ENCODE assay signal across 8 mouse cellular contexts in the genomic region with DNA sequence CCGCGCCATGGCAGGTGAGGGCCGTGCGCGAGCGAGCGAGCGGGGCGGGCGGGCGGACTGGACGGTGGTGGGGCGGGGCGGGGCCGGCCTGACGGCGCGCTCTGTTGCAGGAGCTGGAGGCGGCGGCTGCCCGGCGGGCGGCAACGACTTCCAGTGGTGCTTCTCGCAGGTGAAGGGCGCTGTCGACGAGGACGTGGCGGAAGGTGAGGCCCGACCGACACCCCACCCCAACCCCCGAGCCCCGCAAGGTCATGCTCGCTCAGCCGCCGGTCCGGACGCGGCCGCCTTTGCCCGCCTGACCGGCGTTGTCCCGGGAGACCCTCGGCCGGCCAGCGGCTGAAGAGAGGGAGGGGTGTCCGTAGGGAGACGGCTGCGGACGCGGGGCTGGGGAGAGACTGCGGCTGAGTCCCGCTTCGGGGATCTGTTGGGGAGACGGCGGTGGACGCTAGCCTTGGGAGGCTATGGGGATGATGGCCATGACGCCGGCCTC. TPM values are rescaled to one million over a fixed set of nuclear protein-coding genes. Genes with fewer than 3 reads are reported as not detected.
DNase-seq lines count a peak whose midpoint lies in the region; ATAC-seq and TF ChIP-seq lines count a peak whose summit lies in the region.

No protein-coding gene starts in this region.

- no peaks in the 10 kb centered on the region for H3K27me3 ChIP-seq in heart, adult 2 months (ENCODE audit: control insufficient read depth, insufficient read depth, low read length)
- H3K27me3 ChIP-seq in hindbrain, embryonic 11.5 days (ENCODE audit: control insufficient read depth, insufficient read depth, low read length), result no peaks in the 10 kb centered on the region
- H3K27me3 ChIP-seq in lung, postnatal 0 days (replicated peaks; ENCODE audit: insufficient read depth, low read length), result no peaks in the 10 kb centered on the region

- peak overlapping the region; percentile 99 for H3K27ac ChIP-seq in heart, adult 2 months
- H3K27ac ChIP-seq in hindbrain, embryonic 11.5 days (ENCODE audit: low read depth, low read length), result peak overlapping the region; percentile 94
- H3K27ac ChIP-seq in lung, postnatal 0 days (ENCODE audit: low read length), result peak overlapping the region; percentile 98

- H3K9me3 ChIP-seq in hindbrain, embryonic 11.5 days (ENCODE audit: control insufficient read depth, low read length), result no peaks in the 10 kb centered on the region
- no peaks in the 10 kb centered on the region for H3K9me3 ChIP-seq in lung, postnatal 0 days (ENCODE audit: low read length)

- H3K4me1 ChIP-seq in heart, adult 2 months (ENCODE audit: control insufficient read depth, insufficient read depth, low read length), result peaks cover 14% of the 10 kb centered on the region
- peaks cover 11% of the 10 kb centered on the region for H3K4me1 ChIP-seq in hindbrain, embryonic 11.5 days (replicated peaks; ENCODE audit: control insufficient read depth, insufficient read depth, low read length)
- H3K4me1 ChIP-seq in lung, postnatal 0 days (ENCODE audit: insufficient read depth, low read depth, low read length), result peaks cover 19% of the 10 kb centered on the region

- peak; percentile 79 for ATAC-seq in hindbrain, embryonic 11.5 days (ENCODE audit: low FRiP score)
- peak; percentile 83 for ATAC-seq in lung, postnatal 0 days

- DNase-seq in heart, adult 2 months, result peak in 1 of 2 experiments; percentile 79
- no peak for DNase-seq in heart, postnatal 36 days
- DNase-seq in thymus, postnatal 10 days (ENCODE audit: low spot score in 2 of 2), result peak; percentile 47
- DNase-seq in thymus, postnatal 0 days (ENCODE audit: low spot score), result no peak
- DNase-seq in hindbrain, embryonic 11.5 days (ENCODE audit: low spot score), result peak; percentile 58
- DNase-seq in lung, postnatal 0 days (ENCODE audit: low spot score), result peak; percentile 76
- DNase-seq in Muller cell, postnatal 12 days (ENCODE audit: inconsistent ontology term), result no peak
- DNase-seq in layer of hippocampus, adult 9-11 months, result no peak

- under 1% methylated on average over 37 of the region's 61 CpGs for WGBS in heart, adult 2 months
- under 1% methylated on average over 26 of the region's 61 CpGs for WGBS in hindbrain, embryonic 11.5 days
- 4% methylated on average over 44 of the region's 61 CpGs for WGBS in lung, postnatal 0 days

- no peak for TF ChIP-seq EP300 in heart, adult 2 months (IDR thresholded peaks at IDR 0.05; ENCODE audit: insufficient read depth, low read depth, low read length)
- TF ChIP-seq EP300 in lung, postnatal 0 days (IDR thresholded peaks at IDR 0.05), result no peak

- TF ChIP-seq CTCF in heart, adult 2 months (IDR thresholded peaks at IDR 0.05), result no peak
- no peak for TF ChIP-seq CTCF in lung, postnatal 0 days (IDR thresholded peaks at IDR 0.05)

- peak overlapping the region; percentile 85 for H3K4me2 ChIP-seq in hindbrain, embryonic 11.5 days (replicated peaks; ENCODE audit: low read depth, low read length)
- H3K4me2 ChIP-seq in lung, postnatal 0 days (replicated peaks; ENCODE audit: low read depth, low read length), result peak overlapping the region; percentile 91

- H3K4me3 ChIP-seq in heart, adult 2 months, result peak overlapping the region; percentile 75
- peak overlapping the region; percentile 98 for H3K4me3 ChIP-seq in hindbrain, embryonic 11.5 days (ENCODE audit: low read depth, low read length)
- H3K4me3 ChIP-seq in lung, postnatal 0 days (ENCODE audit: low read depth, low read length), result peak overlapping the region; percentile 99

- no peak for TF ChIP-seq POLR2A in heart, adult 2 months (IDR thresholded peaks at IDR 0.05; ENCODE audit: insufficient read depth, low read depth, low read length)

- H3K36me3 ChIP-seq in heart, adult 2 months (ENCODE audit: control insufficient read depth, insufficient read depth, low read length), result peaks cover 10% of the 10 kb centered on the region
- H3K36me3 ChIP-seq in hindbrain, embryonic 11.5 days (ENCODE audit: control insufficient read depth, insufficient read depth, low read length), result no peaks in the 10 kb centered on the region
- H3K36me3 ChIP-seq in lung, postnatal 0 days (ENCODE audit: insufficient read depth, low read length), result no peaks in the 10 kb centered on the region

- intact Hi-C loops in heart, adult 2 months (cut with DNase I), result loop anchor here (5.0 kb wide), 1 partner anchor 61 kb away; the partner anchor contains the start of gene Bnip3
- intact Hi-C loops in heart, postnatal 36 days (cut with DNase I), result loop anchor here (2.0 kb wide), 1 partner anchor 62 kb away; the partner anchor contains the start of gene Bnip3

- peaks cover 7% of the 10 kb centered on the region for H3K79me2 ChIP-seq in heart, adult 2 months (replicated peaks; ENCODE audit: control insufficient read depth, insufficient read depth, low read length)

- peak overlapping the region; percentile 98 for H3K9ac ChIP-seq in heart, adult 2 months (ENCODE audit: low read depth, low read length)
- peak overlapping the region; percentile 94 for H3K9ac ChIP-seq in hindbrain, embryonic 11.5 days (ENCODE audit: low read depth, low read length)
- peak overlapping the region; percentile 97 for H3K9ac ChIP-seq in lung, postnatal 0 days (replicated peaks; ENCODE audit: low read depth)

RNA-seq across cellular contexts. Expression of gene Mapk1ip1, which starts 0.5 kb away (rescaled TPM):
- total RNA-seq in heart, adult 2 months (2021), result 10 to 100 TPM; 18.4 to 22.4 TPM
- polyA plus RNA-seq in heart, adult 2 months (2012; rRNA removed), result 65.6 and 72.4 TPM in 2 replicates
- 10 to 100 TPM; 19.9 to 24.7 TPM for total RNA-seq in heart, postnatal 36 days (2021)
- 16.2 and 16.7 TPM in 2 replicates for polyA plus RNA-seq in thymus, postnatal 0 days (2015; fragmentation: Nextera tagmentation; extraction: Ambion mirVana)
- 16.4 and 17.1 TPM in 2 replicates for polyA plus RNA-seq in hindbrain, embryonic 11.5 days (2014; fragmentation: Nextera tagmentation; extraction: Ambion mirVana)
- polyA plus RNA-seq in lung, postnatal 0 days (2015; fragmentation: Nextera tagmentation; extraction: Ambion mirVana), result 14.9 and 15.0 TPM in 2 replicates

RNA-seq across cellular contexts. Expression of gene Ppp2r2d, which starts 0.7 kb away (rescaled TPM):
- total RNA-seq in heart, adult 2 months (2021), result 10 to 100 TPM; 37.7 to 42.4 TPM
- 18.2 and 30.2 TPM in 2 replicates for polyA plus RNA-seq in heart, adult 2 months (2012; rRNA removed)
- total RNA-seq in heart, postnatal 36 days (2021), result 10 to 100 TPM; 39.6 to 42.1 TPM
- 26.5 and 32.3 TPM in 2 replicates for polyA plus RNA-seq in thymus, postnatal 0 days (2015; fragmentation: Nextera tagmentation; extraction: Ambion mirVana)
- 80.0 and 88.5 TPM in 2 replicates for polyA plus RNA-seq in hindbrain, embryonic 11.5 days (2014; fragmentation: Nextera tagmentation; extraction: Ambion mirVana)
- 28.0 and 29.5 TPM in 2 replicates for polyA plus RNA-seq in lung, postnatal 0 days (2015; fragmentation: Nextera tagmentation; extraction: Ambion mirVana)

Comparison
In these comparisons a context has a peak if more than half of its experiments do, and no peak if none do; other contexts are left out.
1. DNase-seq: peak in thymus, postnatal 10 days (2 of 2), hindbrain, embryonic 11.5 days (single experiment) and lung, postnatal 0 days (single experiment); none in heart, postnatal 36 days (0 of 2), thymus, postnatal 0 days (single experiment), Muller cell, postnatal 12 days (single experiment) and layer of hippocampus, adult 9-11 months (single experiment).
2. Peak in every context shown above with its lines, with median percentiles within 50 percentile points of each other: H3K27ac ChIP-seq, H3K4me3 ChIP-seq and H3K9ac ChIP-seq.